Comparison of ENCODE assay signal across 31 mouse cellular contexts in the genomic region with DNA sequence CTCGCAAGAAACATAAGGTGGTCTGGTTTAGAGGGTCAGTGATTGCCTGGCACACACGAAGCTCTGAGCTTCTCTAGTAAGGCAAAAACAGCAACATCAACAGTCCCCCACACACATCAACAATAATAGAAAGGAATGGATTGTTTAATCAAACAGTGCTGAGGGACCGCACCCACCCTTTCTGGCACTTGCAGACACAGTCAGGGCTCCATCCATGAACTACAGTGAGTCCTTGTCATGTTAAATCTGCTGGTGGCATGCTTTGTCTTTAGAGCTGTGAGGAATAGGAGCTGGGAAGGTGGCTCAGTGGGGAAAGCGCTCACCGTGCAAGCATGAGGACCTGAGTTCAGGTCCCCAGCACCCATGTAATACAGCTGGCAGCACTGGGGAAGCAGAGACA. TPM values are rescaled to one million over a fixed set of nuclear protein-coding genes. Genes with fewer than 3 reads are reported as not detected.
"Had no signal": no experiment of that assay in that cellular context is flagged by ENCODE, and none has a peak within 500 bp of the region (broad histone marks: within the 10 kb centered on the region; RNA-seq: fewer than 3 reads in every experiment).

No protein-coding gene starts in this region.

- H3K27ac ChIP-seq: heart, embryonic 10.5 days; heart, embryonic 13.5 days; heart, embryonic 15.5 days; hindbrain, embryonic 10.5 days; hindbrain, embryonic 12.5 days; hindbrain, embryonic 13.5 days; hindbrain, embryonic 14.5 days; hindbrain, embryonic 15.5 days; hindbrain, postnatal 0 days; intestine, embryonic 15.5 days; kidney, embryonic 15.5 days; kidney, postnatal 0 days; layer of hippocampus, adult 2 months had no signal

- H3K4me3 ChIP-seq: heart, embryonic 10.5 days; heart, embryonic 12.5 days; heart, embryonic 13.5 days; heart, embryonic 15.5 days; hindbrain, embryonic 10.5 days; hindbrain, embryonic 12.5 days; hindbrain, embryonic 13.5 days; hindbrain, embryonic 15.5 days; intestine, embryonic 15.5 days; kidney, embryonic 15.5 days; layer of hippocampus, adult 2 months had no signal

- DNase-seq: heart, postnatal 10 days; heart, postnatal 14 days; heart, postnatal 36 days; heart, postnatal 4 days; kidney, adult 11 months; kidney, adult 18-20 months; kidney, adult 2 months; kidney, adult 8-10 months; kidney, adult 9 months; kidney, postnatal 10 days; kidney, postnatal 14 days; kidney, postnatal 25 days; kidney, postnatal 36 days; kidney, postnatal 4 days; layer of hippocampus, adult 9-11 months; layer of hippocampus, postnatal 36 days had no signal

- H3K4me1 ChIP-seq: heart, embryonic 12.5 days; heart, embryonic 13.5 days; heart, embryonic 15.5 days; intestine, embryonic 15.5 days; kidney, embryonic 15.5 days had no signal

- H3K27me3 ChIP-seq: heart, embryonic 12.5 days; heart, embryonic 13.5 days; heart, embryonic 15.5 days; hindbrain, embryonic 12.5 days; hindbrain, embryonic 13.5 days; hindbrain, embryonic 15.5 days; intestine, embryonic 15.5 days; kidney, embryonic 15.5 days had no signal

- H3K36me3 ChIP-seq: heart, embryonic 10.5 days; heart, embryonic 12.5 days; heart, embryonic 13.5 days; heart, embryonic 15.5 days; hindbrain, embryonic 10.5 days; hindbrain, embryonic 12.5 days; hindbrain, embryonic 13.5 days; hindbrain, embryonic 15.5 days; intestine, embryonic 15.5 days; kidney, embryonic 15.5 days had no signal

- H3K9me3 ChIP-seq: heart, embryonic 10.5 days; heart, embryonic 12.5 days; heart, embryonic 13.5 days; heart, embryonic 15.5 days; hindbrain, embryonic 10.5 days; hindbrain, embryonic 12.5 days; hindbrain, embryonic 13.5 days; hindbrain, embryonic 15.5 days; intestine, embryonic 15.5 days; kidney, embryonic 15.5 days had no signal

RNA-seq across cellular contexts. Expression of a gene that starts 26.1 kb away (rescaled TPM):
- polyA plus RNA-seq: inflammation-experienced regulatory T-cells, adult 6 months had no signal
